8 mouse cellular contexts compared by ENCODE assay signal in genomic region chr10:10471961-10472610, GRCm38 (mm10). TPM values are rescaled to one million over a fixed set of nuclear protein-coding genes. Genes with fewer than 3 reads are reported as not detected.
DNase-seq lines count a peak whose midpoint lies in the region; ATAC-seq and TF ChIP-seq lines count a peak whose summit lies in the region.

Adgb (minus strand) TSS chr10:10472326.

- peak; percentile 77 for DNase-seq in adrenal gland, adult 2 months
- DNase-seq in embryo, embryonic 10.5 days (ENCODE audit: low spot score), result peak; percentile 79
- DNase-seq in gastrocnemius, postnatal 14 days, result peak; percentile 79
- DNase-seq in left cerebral cortex, adult 11 months (ENCODE audit: low spot score), result peak; percentile 34
- peak; percentile 87 for DNase-seq in lung, postnatal 0 days (ENCODE audit: low spot score)
- peak; percentile 72 for DNase-seq in ovary, postnatal 36 days (ENCODE audit: low spot score)
- peak; percentile 60 to 64 for DNase-seq in urinary bladder, postnatal 4 days (ENCODE audit: low spot score in 2 of 2)

- H3K36me3 ChIP-seq in hindbrain, embryonic 16.5 days (ENCODE audit: control insufficient read depth, insufficient read depth, low read length), result no peaks in the 10 kb centered on the region
- H3K36me3 ChIP-seq in lung, postnatal 0 days (ENCODE audit: insufficient read depth, low read length), result no peaks in the 10 kb centered on the region

- TF ChIP-seq EP300 in lung, postnatal 0 days (IDR thresholded peaks at IDR 0.05), result no peak

- no peak within 1 kb of the TSS for H3K27ac ChIP-seq in hindbrain, embryonic 16.5 days (ENCODE audit: low read depth, low read length)
- H3K27ac ChIP-seq in lung, postnatal 0 days (ENCODE audit: low read length), result no peak within 1 kb of the TSS

- WGBS in hindbrain, embryonic 16.5 days, result 5% methylated on average over 22 of the region's 22 CpGs
- 4% methylated on average over 22 of the region's 22 CpGs for WGBS in lung, postnatal 0 days

- peak within 1 kb of the TSS; percentile 68 for H3K4me2 ChIP-seq in hindbrain, embryonic 16.5 days (ENCODE audit: low read length)
- H3K4me2 ChIP-seq in lung, postnatal 0 days (replicated peaks; ENCODE audit: low read depth, low read length), result peak within 1 kb of the TSS; percentile 25

- H3K9ac ChIP-seq in hindbrain, embryonic 16.5 days (ENCODE audit: low read depth, low read length), result peak within 1 kb of the TSS; percentile 58
- H3K9ac ChIP-seq in lung, postnatal 0 days (replicated peaks; ENCODE audit: low read depth), result no peak within 1 kb of the TSS; the same call in 1 of the 2 replicates

- no peaks in the 10 kb centered on the region for H3K9me3 ChIP-seq in hindbrain, embryonic 16.5 days (ENCODE audit: control insufficient read depth, low read length)
- no peaks in the 10 kb centered on the region for H3K9me3 ChIP-seq in lung, postnatal 0 days (ENCODE audit: low read length)

- H3K4me1 ChIP-seq in hindbrain, embryonic 16.5 days (ENCODE audit: control insufficient read depth, insufficient read depth, low read depth, low read length), result peaks cover 7% of the 10 kb centered on the region
- H3K4me1 ChIP-seq in lung, postnatal 0 days (ENCODE audit: insufficient read depth, low read depth, low read length), result no peaks in the 10 kb centered on the region

- intact Hi-C loops in gastrocnemius, postnatal 14 days (cut with DNase I; ENCODE audit: low total_unique reads), result no loop called here

- H3K27me3 ChIP-seq in hindbrain, embryonic 16.5 days (replicated peaks; ENCODE audit: control insufficient read depth, insufficient read depth, low read length), result no peaks in the 10 kb centered on the region
- no peaks in the 10 kb centered on the region for H3K27me3 ChIP-seq in lung, postnatal 0 days (replicated peaks; ENCODE audit: insufficient read depth, low read length)

- peak within 1 kb of the TSS; percentile 36 for H3K4me3 ChIP-seq in hindbrain, embryonic 16.5 days (ENCODE audit: low read length)
- no peak within 1 kb of the TSS for H3K4me3 ChIP-seq in lung, postnatal 0 days (ENCODE audit: low read depth, low read length)

- ATAC-seq in hindbrain, embryonic 16.5 days, result peak; percentile 95
- ATAC-seq in lung, postnatal 0 days, result peak; percentile 96

- TF ChIP-seq CTCF in lung, postnatal 0 days (IDR thresholded peaks at IDR 0.05), result no peak

RNA-seq across cellular contexts. Expression of gene Adgb, which starts in this region (rescaled TPM):
- under 1 TPM; 0.49 to 0.66 TPM for total RNA-seq in adrenal gland, adult 2 months (2021)
- 0.07 TPM in 1 of 2 replicates, not detected in the other for polyA plus RNA-seq in adrenal gland, adult 2 months (2012; rRNA removed)
- total RNA-seq in gastrocnemius, postnatal 14 days (2021), result under 1 TPM in 1 of 2 experiments, not detected in 1; 0.08 TPM
- polyA plus RNA-seq in hindbrain, embryonic 16.5 days (2015; fragmentation: Nextera tagmentation; extraction: Ambion mirVana), result 0.30 and 0.31 TPM in 2 replicates
- 1.3 and 1.8 TPM in 2 replicates for polyA plus RNA-seq in lung, postnatal 0 days (2015; fragmentation: Nextera tagmentation; extraction: Ambion mirVana)

Comparison
In these comparisons a context has a peak if more than half of its experiments do, and no peak if none do; other contexts are left out.
1. Peak in DNase-seq in adrenal gland, adult 2 months; RNA of the gene not detected or under 1 TPM.
2. Peak in DNase-seq in gastrocnemius, postnatal 14 days; RNA of the gene not detected or under 1 TPM.
3. Peak in ATAC-seq, H3K4me3 ChIP-seq, H3K9ac ChIP-seq and H3K4me2 ChIP-seq in hindbrain, embryonic 16.5 days; RNA of the gene not detected or under 1 TPM.
4. DNase-seq: peak in every context shown above with its lines; median percentile 87 in lung, postnatal 0 days; 79 in embryo, embryonic 10.5 days; 79 in gastrocnemius, postnatal 14 days; 77 in adrenal gland, adult 2 months; 72 in ovary, postnatal 36 days; 62 in urinary bladder, postnatal 4 days; 34 in left cerebral cortex, adult 11 months.